Mouse (Mus musculus): ENCODE results near the gene Cldn2.
A peak's percentile ranks its signal among the peaks of the same experiment; 100 is the strongest.
"Not testable (repeated sequence)": the region's sequence is repeated elsewhere in the genome, so short reads cannot be mapped to it uniquely, and the experiment has no call there.

The Cldn2 gene

GRCm38 (mm10) chrX:139800406-139800878 lies at the start of gene Cldn2:
TSS of gene Cldn2 (plus strand) at chrX:139800828.
- no peak for DNase-seq

DNA sequence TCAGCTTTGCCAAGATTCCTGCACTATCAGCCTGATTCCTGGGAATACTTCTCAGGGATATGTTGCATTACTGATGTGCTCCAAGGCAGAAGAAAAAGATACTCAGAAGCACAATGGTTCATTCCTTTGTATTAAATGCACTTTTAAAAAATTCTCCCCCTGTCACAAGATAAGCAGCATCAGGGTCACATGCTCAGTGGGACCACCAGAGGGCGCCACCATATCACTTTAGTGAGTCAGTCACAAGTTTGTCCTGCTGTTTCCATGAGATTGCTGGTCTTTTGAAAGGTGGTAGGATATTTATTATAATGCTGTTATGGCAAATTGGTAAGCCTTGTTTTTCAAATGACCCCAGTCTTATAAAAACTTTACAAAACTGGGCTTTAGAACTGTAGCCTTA lies 48.8 kb upstream of the Cldn2 start:
- peak; percentile 45 for DNase-seq

DNA sequence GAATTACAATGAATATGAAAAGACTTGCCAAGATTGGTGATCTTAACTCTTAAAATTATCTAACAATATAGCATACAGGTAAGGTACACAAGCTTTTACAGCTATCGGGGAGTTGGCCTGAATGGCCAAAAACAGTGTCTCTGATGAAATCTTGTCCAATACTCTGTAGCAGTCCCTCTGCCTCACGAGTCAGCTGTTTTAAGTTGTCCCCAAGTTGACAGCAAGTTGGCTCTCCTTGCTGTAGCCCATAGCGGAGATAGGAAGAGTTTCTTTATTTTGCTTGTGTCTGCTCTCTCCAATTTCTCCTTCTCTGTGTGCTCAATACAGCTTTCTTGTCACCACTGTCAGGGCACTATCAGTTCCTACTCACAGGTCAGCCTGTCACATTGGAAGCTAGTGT lies 42.0 kb upstream of the Cldn2 start:
- not testable (repeated sequence) for DNase-seq

- peak; percentile 25 for DNase-seq
Observed at GRCm38 (mm10) chrX:139762546-139762945, 38.1 kb upstream of the Cldn2 start.

GRCm38 (mm10) chrX:139769975-139770637 lies 30.5 kb upstream of the Cldn2 start:
- DNase-seq, result no peak

- DNase-seq, result peak; percentile 39
Observed at GRCm38 (mm10) chrX:139774309-139775083, 26.1 kb upstream of the Cldn2 start.

DNA sequence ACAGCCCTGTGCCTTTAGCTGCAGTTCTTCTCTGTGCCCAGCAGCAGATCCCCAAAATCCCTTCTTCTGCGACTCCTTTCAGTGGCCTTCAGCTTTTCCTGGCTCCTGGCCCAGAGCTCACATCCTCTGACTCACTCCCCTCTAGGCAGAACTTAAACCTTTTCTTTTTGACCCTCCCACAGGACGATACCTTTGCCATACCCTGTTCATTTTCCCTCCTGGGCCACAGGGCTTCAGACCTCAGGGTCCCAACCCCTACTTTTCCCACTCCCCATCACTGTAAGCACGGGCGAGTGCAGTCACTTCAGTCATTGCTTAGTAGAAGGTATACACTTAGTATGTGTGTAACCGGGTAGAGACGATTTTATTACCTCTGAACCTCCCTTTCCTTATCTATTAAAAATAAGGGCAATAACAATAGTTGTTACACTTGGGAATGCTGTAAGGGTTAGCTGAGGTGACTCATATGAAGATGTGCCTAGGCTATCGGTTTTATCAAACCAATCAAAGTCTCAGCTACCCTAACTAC lies 25.5 kb upstream of the Cldn2 start:
- no peak for DNase-seq

GRCm38 (mm10) chrX:139777357-139777756 lies 23.3 kb upstream of the Cldn2 start:
- no peak for DNase-seq

- DNase-seq, result no peak
Observed at GRCm38 (mm10) chrX:139778886-139779285, 21.7 kb upstream of the Cldn2 start.

DNA sequence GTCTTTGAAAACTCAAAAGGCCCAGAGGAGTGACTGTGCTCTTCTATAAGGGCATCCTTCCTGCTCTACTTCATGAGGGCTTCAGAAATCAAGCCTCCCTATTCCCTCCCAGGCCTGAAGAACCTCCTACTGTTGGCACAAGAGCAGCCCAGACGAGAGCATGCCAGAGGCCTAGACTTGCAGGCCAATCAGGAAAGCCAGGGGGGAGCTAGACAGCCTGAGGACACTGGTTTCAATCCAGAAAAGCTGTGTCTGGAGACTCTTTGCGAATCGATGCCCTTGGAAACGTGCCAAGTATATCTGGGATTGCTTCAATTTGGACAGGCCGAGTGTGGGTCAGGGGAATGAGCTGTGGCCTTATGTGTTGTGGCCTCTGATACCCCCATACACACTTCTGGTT lies 21.2 kb upstream of the Cldn2 start:
- no peak for DNase-seq

- DNase-seq, result no peak
Observed at GRCm38 (mm10) chrX:139780988-139781387, 19.6 kb upstream of the Cldn2 start.

- DNase-seq, result no peak
Observed at GRCm38 (mm10) chrX:139781563-139781962, 19.1 kb upstream of the Cldn2 start.

DNA sequence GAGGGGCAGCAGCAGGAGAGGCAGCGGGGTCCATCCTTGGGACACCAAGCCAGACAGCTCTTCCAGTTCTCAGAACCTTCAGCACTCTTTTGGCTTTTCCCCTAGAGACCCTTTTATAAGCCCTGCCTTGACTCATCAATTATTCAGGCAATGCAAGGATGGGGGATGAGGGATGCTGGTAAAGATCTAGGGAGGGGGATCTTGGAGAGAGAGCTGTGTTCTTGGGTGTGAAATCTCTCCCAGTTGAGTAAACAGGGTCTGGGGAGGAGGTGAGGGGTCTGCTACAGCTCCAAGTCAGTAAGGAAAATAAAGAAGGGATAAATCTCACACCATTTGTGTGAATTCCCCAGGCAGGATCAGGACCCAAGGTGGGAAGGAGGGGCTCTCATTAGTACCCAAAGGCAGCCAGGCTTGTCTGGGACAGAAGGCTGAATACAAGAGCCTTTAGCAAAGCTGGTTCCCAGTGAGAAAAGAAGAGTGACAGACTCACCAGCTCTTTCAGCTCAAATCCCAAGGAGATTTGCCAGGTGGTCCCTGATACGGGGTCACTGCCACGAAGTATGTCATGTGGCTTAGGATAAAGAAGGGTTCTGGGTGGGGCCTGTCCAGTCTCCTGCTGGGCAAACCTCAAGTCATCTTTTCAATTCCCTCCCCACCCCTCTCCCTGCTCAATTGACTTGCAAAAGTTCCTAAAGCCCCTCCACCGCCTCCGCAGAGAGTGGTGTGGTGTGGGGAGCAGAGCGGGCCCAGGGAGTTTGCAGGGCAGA lies 18.2 kb upstream of the Cldn2 start, which contains the start of gene Ripply1:
TSS of gene Ripply1 (minus strand) at position 76 of the 767 bp plus-strand sequence.
- no peak for DNase-seq

- DNase-seq, result no peak
Observed at GRCm38 (mm10) chrX:139783045-139783422, 17.6 kb upstream of the Cldn2 start.

DNA sequence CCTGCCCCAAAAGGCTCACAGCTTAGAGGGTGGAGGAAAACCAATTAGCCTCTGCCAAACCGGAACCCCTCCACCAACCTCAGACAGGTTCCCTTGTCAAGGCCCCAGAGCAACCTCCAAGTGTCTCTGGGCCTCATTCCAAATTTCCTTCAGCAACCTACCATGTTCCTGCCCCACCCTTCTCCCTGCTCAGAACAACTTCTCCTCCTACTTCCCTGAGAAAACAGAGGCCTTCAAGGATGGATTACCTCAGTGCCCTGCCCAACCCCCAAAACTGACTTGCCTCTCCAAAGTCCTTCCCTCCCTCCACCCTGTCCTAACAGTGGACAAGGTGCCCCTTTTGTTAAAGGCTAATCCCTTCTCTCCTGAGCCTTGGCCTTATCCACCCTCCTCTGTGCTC lies 14.9 kb upstream of the Cldn2 start:
- no peak for DNase-seq

- DNase-seq, result no peak
Observed at GRCm38 (mm10) chrX:139794072-139794845, 6.4 kb upstream of the Cldn2 start.

GRCm38 (mm10) chrX:139796037-139796436 lies 4.6 kb upstream of the Cldn2 start:
- no peak for DNase-seq

DNA sequence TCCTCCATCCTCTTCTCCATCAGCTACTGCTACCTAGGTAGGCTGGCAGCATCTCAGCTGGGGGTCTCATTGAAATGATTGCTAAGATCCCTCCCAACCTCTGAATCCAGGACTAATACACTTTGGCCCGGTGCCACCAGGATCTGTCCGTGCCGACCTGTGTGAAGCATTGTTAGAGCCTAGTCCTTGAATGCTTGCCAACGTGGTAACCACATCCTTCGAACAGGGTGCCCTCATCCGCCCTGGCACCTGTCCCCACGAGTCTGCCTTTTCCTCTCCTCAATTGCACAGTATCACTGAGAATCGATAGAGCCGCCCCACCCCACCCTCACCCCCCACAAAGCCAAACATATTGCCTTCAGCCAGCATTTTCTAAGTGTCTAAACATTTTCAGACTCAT lies 2.8 kb upstream of the Cldn2 start:
- peak; percentile 6 for DNase-seq

- no peak for DNase-seq
Observed at GRCm38 (mm10) chrX:139799953-139800352, 675 bp upstream of the Cldn2 start.

DNA sequence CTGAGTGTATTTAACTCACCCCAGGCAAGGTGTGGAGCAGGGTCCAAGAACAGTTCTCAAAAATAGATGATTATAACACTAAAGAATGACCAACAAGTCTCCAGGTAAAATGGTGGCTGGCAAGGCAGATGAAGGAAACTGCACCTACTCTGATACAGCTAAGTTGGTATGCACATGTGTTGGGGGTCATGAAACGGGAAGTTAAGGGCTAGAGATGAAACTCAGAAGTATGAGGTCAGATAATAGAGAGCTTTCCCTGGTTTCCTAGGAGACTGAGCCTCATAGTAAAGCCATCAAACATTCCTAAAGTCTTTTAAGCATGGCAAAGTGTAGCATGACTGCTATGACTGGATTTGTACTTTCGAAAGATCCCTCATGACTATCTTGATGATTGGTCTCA lies 2.4 kb downstream of the Cldn2 start:
- no peak for DNase-seq

DNA sequence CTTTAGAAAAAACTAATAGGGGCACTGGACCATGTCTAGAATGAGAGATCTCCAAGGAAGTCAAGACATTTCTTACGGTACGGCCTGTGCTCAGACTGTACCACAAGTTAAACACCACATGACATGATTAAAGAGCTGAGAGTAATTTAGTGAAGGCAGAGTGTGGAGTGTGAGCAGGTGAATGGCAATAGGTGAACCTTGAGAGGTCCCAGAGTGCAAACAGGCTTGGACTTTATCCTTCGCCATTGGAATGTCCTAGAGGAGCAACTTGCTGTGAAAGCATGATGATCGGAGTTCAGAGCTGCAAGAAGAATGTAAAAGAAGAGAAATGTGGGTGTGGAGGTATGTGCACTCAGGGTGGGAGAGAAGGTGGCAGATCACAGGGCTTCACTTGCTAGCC lies 5.3 kb downstream of the Cldn2 start:
- DNase-seq, result no peak

- no peak for DNase-seq
Observed at GRCm38 (mm10) chrX:139807391-139807790, 6.8 kb downstream of the Cldn2 start.
